Mouse (Mus musculus) bone marrow macrophage, adult 2 months (primary cell): Measurements from ENCODE around the gene Taar9. TPM values are rescaled to one million over a fixed set of nuclear protein-coding genes. Genes with fewer than 3 reads are reported as not detected.
"Not testable (repeated sequence)": the region's sequence is repeated elsewhere in the genome, so short reads cannot be mapped to it uniquely, and the experiment has no call there.

Experiments
- H3K27ac ChIP-seq: 2 replicates; pipeline ENCODE4 v1.5.1; 2012; ENCODE audit warnings: low read depth, low read length; ENCODE audit not compliant: insufficient read depth
- H3K4me1 ChIP-seq: 2 replicates; pipeline ENCODE4 v1.6.1; 2012; ENCODE audit warnings: low read length; ENCODE audit not compliant: control insufficient read depth, insufficient read depth
- H3K4me3 ChIP-seq: 2 replicates; pipeline ENCODE4 v1.5.1; 2012; ENCODE audit warnings: mild to moderate bottlenecking, low read length, moderate library complexity; ENCODE audit not compliant: insufficient read depth
- CTCF ChIP-seq: IDR thresholded peaks from 2 replicates; pipeline ENCODE4 v1.5.1; 2012; ENCODE audit warnings: low read depth, mild to moderate bottlenecking, low read length, moderate library complexity
- POLR2A ChIP-seq: IDR thresholded peaks from 2 replicates; pipeline ENCODE4 v1.6.1; 2012; ENCODE audit warnings: mild to moderate bottlenecking, low read depth, low read length, borderline replicate concordance
- polyA plus RNA-seq: library from polyadenylated mRNA; stranded (reverse); fragments of >200 nt; gene quantifications from 2 replicates; pipeline ENCODE4 v1.2.4, GENCODE M21; 2012; ENCODE audit not compliant: missing spikeins, insufficient read depth, insufficient read length

The Taar9 gene
- polyA plus RNA-seq, 1 experiment, result not detected

GRCm38 (mm10) chr10:24085936-24086335 is 23.4 kb downstream of the Taar9 start:
- H3K27ac ChIP-seq, result peak overlapping the region; percentile 93
- H3K4me3 ChIP-seq, result no peak overlapping the region
- TF ChIP-seq CTCF (no peak), POLR2A (no peak)
- peaks cover 35% of the 10 kb centered on the region for H3K4me1 ChIP-seq

- no peak for TF ChIP-seq POLR2A
- no peak for TF ChIP-seq CTCF
- Histone ChIP-seq H3K4me3 (no peak overlapping the region), H3K27ac (no peak overlapping the region), H3K4me1 (no peaks in the 10 kb centered on the region; the same call in 1 of the 2 replicates)
These were observed 29.2 kb downstream of the Taar9 start for GRCm38 (mm10) chr10:24080166-24080565.

GRCm38 (mm10) chr10:24076200-24076599 is 33.1 kb downstream of the Taar9 start, which contains the start of gene Taar8a:
TSS of gene Taar8a (plus strand) at chr10:24076500.
- H3K4me1 ChIP-seq, H3K27ac ChIP-seq, H3K4me3 ChIP-seq: not testable (repeated sequence)

- H3K4me3 ChIP-seq, H3K4me1 ChIP-seq: not testable (repeated sequence)
These were observed 34.6 kb downstream of the Taar9 start for GRCm38 (mm10) chr10:24074751-24075150.

GRCm38 (mm10) chr10:24058986-24059385 is 50.3 kb downstream of the Taar9 start:
- Histone ChIP-seq H3K27ac (no peak overlapping the region), H3K4me1 (peaks cover 7% of the 10 kb centered on the region), H3K4me3 (no peak overlapping the region)
- TF ChIP-seq POLR2A, result no peak
- no peak for TF ChIP-seq CTCF

More at GRCm38 (mm10) chr10:24074751-24075150, 34.6 kb downstream of the Taar9 start:
- not testable (repeated sequence) for H3K27ac ChIP-seq

Other genes starting within 250 kb of the Taar9 start
- gene Vnn1, start 214.8 kb downstream of the Taar9 start, polyA plus RNA-seq, result not detected in 2 replicates
- gene Taar1, start 189.2 kb downstream of the Taar9 start, polyA plus RNA-seq, result not detected in 2 replicates
- not detected in 2 replicates for gene Taar2, start 171.0 kb downstream of the Taar9 start, polyA plus RNA-seq
- not detected in 2 replicates for gene Taar3, start 160.0 kb downstream of the Taar9 start, polyA plus RNA-seq
- not detected in 2 replicates for gene Taar4, start 149.0 kb downstream of the Taar9 start, polyA plus RNA-seq
- not detected in 2 replicates for gene Taar5, start 138.8 kb downstream of the Taar9 start, polyA plus RNA-seq
- not detected in 2 replicates for gene Taar6, start 123.9 kb downstream of the Taar9 start, polyA plus RNA-seq
- gene Taar7a, start 116.1 kb downstream of the Taar9 start, polyA plus RNA-seq, result not detected in 2 replicates
- not detected in 2 replicates for gene Taar7b, start 109.6 kb downstream of the Taar9 start, polyA plus RNA-seq
- not detected in 2 replicates for gene Taar7d, start 82.3 kb downstream of the Taar9 start, polyA plus RNA-seq
- gene Taar7e, start 71.9 kb downstream of the Taar9 start, polyA plus RNA-seq, result not detected in 2 replicates
- gene Taar7f, start 60.0 kb downstream of the Taar9 start, polyA plus RNA-seq, result not detected in 2 replicates
- not detected in 2 replicates for gene Taar8a, start 33.0 kb downstream of the Taar9 start, polyA plus RNA-seq
- not detected in 2 replicates for gene Taar8b, start 17.2 kb downstream of the Taar9 start, polyA plus RNA-seq
- not detected in 2 replicates for gene Taar8c, start 7.6 kb downstream of the Taar9 start, polyA plus RNA-seq
- 140 and 151 TPM in 2 replicates for gene Stx7, start 39.8 kb upstream of the Taar9 start, polyA plus RNA-seq
- gene Moxd1, start 114.0 kb upstream of the Taar9 start, polyA plus RNA-seq, result not detected in 2 replicates